Mouse (Mus musculus): ENCODE measurements around the gene Mettl7a3.
"Not testable (repeated sequence)": the region's sequence is repeated elsewhere in the genome, so short reads cannot be mapped to it uniquely, and the experiment has no call there.

Gene Mettl7a3

DNA sequence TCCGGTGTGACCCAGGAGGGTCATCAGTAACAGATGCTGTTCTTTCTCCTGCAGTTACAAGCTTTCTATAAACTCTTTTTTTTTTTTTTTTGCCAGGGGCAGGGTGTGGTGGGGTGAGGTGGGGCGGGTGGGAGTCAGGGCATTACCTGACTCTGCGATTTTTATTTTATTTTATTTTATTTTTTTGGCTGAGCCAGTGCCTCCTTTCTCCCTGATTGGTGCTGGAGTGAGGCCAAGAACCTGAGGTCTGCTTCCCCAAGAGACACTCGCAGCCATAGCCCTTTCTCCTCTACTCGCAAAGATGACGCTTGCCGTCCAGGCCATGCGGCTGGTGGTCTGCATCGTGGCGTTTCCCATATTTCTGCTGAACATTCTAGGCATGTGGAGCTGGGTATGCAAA is at the start of gene Mettl7a3:
Gene Mettl7a3, plus strand, starts transcription at position 301 of the 400 bp plus-strand sequence.
- DNase-seq (ENCODE audit: low spot score): no peak

DNA sequence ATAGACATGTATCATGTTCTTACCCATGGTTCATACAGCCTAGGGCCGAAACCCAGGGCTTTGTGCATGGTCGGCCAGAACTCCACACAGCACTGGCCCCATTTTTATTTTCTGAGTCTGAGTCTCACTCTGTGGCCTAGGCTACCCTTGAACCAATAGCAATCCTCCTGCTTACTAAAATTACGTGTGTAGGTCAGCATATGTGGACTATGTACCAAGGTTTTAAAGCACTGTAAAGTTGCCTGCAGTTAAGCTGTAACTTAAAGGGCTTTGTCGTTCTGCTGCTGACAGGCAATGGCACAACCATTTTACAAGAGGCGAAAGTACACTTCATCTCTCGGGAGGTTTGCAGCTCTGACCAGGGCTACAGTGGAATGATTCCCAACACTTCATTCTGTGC is 45.7 kb upstream of the Mettl7a3 start:
- no peak for DNase-seq (ENCODE audit: low spot score)

DNA sequence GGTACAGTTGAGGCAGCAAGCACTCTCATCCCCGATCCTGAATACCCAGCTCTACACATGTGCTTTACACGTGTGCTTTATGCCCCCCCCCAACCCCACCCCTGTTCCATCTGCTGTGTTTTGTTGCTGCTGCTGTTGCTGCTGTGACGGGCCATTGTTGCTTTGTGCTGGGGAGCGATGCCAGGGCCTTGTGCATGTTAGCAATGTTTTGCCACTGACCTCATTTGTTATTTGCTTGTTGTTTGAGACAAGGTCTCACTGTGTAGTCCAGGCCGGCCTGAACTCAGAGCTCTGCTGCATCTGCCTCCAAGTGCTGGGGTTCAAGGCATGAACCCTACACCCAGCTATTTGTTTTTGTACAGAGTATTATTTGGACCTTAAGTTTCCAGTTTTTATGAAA is 43.9 kb upstream of the Mettl7a3 start:
- DNase-seq (ENCODE audit: low spot score): no peak

DNA sequence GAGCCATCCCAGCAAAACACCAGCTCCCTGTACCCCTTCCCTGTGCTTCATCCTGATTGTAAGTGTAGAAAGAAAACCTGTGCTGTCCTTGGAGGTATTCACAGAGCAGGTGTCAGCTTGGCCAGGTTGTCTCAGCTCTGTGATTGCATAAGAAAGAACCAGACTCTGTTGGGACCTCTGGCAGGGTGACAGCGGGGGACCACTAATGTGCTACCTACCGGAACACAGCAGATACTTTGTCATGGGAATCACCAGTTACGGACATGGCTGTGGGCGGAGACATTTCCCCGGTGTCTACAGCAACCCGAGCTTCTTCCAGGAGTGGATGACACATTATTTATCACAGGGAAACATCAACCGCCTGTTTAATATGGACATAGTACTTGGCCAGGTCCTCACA is 42.4 kb upstream of the Mettl7a3 start:
- DNase-seq (ENCODE audit: low spot score): no peak

DNA sequence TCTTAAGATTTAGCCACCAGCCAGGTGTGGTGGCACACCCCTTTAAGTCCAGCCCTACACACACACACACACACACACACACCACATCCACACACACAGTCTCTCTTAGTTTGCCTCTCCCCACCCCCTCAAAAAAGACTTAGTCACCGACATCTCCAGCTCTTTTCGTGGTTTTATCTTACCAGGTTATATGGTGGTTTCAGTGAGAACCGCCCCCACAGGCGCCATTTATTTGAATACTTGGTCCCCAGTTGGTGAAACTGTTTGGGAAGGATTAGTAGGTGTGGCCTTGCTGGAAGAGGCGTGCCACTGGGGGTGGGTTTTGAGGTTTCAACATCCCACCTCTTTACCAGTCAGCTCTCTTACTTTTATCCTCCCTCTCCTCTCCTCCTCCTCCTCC is 36.9 kb upstream of the Mettl7a3 start:
- DNase-seq (ENCODE audit: low spot score): no peak

DNA sequence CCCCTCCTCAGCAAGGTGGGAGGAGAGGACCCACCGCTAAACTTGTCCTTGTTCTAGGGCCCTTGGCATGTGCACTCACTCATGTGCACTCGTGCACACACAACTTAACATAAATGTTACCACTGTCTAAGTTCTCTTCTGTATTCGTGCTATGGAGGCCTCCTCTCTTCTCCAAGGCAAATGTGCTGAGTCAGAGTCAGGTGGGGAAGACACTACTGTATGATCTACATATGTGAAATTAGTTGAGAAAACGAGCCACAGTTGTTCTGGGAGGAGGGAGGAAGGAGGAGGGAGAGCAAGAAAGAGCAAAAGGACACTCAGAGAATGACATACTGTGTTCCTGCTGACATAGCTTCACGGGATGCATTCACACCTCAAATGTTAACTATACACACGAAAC is 34.2 kb upstream of the Mettl7a3 start:
- no peak for DNase-seq (ENCODE audit: low spot score)

DNA sequence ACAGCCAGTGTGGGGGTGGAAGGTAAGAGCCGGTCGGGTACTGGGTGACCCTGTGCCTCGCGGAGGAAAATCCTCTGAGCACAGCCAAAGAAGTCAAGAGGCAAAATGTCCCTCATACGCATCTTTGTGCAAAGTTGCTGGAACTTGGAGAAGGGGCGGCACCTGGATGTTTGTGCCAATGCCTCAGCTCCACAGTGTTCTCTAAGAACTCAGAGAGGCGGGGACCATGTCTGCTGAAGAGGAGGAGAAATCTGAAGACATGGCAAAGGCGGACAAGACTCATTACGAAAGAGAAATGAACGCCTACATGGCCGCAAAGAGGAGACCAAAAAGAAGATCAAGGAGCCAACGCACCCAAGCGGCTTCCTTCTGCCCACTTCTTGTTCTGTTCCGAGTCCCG is 33.2 kb upstream of the Mettl7a3 start:
- DNase-seq (ENCODE audit: low spot score): peak; percentile 35

DNA sequence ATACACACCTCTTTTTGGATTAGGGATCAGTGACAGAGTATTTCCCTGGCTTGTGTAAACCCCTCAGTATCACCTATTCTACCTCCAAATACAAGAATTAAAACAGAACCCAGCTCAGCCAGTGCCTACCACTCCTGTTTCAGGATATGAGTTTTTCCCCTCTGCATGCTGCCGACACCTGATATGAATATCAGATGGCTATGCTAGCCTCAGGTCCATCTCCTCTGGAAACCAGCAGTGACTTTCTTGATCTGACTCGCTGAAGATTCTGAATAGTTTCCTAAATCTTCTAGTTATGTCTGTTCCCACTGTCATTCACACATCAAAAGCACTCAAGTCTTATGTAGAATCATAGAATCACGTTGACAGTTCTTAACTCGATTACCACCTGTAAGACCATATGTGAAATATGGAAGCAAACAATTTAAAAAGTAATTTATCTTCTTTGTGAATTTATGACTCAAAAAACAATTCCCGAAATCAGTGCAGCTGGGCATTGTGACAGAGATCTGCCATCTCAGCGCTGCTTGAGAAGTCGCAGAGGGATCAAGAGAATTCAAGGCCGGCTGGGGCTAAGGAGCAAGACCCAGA is 31.2 kb upstream of the Mettl7a3 start:
- DNase-seq (ENCODE audit: low spot score): no peak

DNA sequence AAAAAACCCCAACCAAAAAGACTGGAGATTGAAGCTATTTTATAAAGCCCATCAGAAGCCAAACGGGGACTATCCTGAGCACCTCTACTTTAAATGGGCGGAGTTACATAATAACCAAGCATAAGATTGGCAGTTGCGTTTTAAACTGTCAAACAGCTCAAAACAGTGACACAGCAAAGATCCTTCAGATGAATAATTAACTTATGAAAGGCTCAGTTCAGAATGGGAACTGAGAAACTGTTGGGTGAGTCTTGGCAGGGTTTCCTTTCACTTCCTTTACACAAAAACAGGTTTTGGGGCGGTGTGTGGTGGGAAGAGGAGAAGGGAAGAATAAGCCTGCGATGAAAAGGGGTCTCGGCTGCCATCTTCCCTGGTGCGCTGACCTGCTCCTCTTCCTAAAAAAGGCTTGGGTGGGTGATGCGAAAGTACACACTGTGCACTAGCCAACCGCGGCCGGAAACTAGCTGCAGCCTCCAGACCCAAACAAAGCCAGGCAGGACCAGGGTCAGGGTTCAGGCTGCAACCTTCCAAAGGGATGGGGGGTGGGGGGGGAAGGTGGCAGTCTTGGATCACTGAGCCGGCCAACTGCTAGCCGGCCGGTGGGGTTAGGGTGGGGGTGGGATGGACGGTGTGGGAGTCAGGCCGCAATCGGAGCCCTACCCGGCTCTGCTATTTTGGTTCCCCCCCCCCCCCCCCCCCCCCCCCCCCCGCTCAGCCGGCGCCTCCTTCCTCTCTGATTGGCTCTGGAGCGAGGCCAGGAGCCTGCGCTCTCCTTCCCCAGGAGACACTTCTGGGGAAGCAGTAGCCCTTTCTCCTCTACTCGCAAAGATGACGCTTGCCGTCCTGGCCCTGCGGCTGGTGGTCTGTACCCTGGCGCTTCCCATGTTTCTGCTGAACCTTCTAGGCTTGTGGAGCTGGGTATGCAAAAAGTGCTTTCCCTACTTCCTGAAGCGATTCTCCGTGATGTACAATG is 30.4 kb upstream of the Mettl7a3 start, which contains the start of gene Mettl7a1:
Gene Mettl7a1, plus strand, starts transcription at position 122 of the 973 bp plus-strand sequence.
- peak; percentile 81 for DNase-seq (ENCODE audit: low spot score)

DNA sequence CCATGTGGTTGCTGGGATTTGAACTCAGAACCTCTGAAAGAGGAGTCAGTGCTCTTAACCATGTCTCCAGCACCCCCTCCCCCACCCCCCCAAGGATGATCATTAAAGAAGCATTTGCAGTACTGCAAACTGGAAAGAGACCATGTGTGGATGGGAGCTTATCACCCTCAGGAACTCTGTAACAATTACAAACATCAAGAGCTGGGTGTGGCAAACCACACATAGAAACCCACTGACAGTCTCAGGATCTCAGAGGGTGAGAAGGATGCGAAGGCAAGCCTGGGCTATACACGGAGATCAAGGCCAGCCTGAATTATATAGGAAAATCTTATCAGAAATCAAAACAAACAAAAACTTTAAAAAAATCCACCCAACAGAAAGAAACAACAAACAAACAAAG is 28.5 kb upstream of the Mettl7a3 start:
- DNase-seq (ENCODE audit: low spot score): no peak

DNA sequence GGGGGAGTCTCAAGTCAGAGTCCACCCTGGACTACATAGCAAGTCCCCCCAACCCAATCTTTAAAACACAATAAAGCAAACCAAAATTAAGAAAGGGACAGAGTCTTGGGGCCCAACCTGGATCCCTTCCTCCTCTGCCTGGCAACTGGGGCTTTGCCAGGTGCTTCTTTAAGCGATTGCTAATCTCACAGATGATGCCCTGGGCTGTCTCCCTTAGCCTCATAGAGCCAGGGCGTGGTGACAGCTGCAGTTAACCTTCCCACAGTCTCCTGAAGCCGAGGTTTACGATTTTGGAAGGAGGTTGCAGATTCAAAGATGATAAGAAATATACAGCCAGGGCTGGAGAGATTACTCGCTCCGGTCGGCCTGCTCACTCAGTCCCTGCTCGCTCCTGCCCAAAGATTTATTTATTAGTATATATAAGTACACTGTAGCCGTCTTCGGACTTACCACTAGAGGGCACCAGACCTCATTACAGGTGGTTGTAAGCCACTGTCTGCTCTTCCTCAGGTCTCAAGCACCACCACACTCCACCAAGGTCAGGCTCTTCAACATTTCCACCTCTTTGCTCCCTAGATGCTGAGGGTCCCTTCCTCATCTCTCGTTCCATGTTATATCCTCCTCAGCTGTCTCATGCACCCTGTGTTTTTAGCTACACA is 27.2 kb upstream of the Mettl7a3 start:
- not testable (repeated sequence) for DNase-seq (ENCODE audit: low spot score)

DNA sequence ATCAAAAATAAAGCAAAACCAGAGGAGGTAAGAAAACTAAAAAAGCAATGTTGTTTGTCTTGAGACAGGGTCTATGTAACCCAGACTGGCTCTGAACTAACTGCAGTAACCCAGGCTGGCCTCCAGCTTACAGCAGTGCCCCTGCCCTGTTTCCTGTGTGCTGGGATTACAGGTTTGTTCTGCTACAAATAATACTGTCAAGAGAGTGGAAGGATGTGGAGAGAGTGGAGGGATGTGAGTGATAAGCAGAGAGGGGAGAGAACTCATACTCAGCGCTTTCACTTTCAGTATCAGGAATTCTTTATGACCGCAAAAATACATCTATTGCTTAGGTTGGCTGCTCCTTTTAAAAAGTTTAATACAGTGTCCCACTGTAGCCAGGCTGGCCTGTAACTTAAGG is 22.4 kb upstream of the Mettl7a3 start:
- DNase-seq (ENCODE audit: low spot score): no peak

DNA sequence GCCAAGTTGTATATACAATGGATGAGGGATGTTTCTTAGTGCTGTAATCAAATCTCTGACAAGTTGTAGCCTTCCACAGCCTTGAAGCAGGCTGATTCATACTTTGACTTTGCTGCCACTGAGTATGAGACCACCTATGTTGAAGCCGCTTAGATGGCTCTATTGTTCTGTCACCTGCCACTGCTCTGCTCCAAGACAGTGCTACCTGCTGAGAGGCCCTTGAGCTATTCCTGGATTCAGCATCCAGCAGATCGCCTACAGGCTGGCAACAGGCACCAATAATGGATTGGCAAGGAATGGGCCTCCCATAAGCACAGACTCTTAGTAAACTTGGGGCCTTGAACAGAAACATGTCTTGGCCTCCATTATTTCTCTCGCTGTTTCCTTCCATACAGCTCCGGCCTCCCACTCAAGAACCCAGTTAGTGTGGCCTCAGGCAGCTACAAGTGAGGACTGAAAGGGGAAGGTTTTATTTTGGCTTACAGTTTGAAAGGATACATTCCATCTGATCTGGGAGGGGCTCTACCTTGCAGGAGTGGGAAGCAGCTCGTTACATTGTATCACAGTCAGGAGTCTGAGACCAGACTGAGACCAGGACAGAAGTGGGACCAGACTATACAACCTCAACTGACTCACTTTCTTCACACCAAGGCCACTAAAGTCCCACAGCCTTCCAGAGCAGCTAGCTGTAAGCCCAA is 20.1 kb upstream of the Mettl7a3 start:
- no peak for DNase-seq (ENCODE audit: low spot score)

DNA sequence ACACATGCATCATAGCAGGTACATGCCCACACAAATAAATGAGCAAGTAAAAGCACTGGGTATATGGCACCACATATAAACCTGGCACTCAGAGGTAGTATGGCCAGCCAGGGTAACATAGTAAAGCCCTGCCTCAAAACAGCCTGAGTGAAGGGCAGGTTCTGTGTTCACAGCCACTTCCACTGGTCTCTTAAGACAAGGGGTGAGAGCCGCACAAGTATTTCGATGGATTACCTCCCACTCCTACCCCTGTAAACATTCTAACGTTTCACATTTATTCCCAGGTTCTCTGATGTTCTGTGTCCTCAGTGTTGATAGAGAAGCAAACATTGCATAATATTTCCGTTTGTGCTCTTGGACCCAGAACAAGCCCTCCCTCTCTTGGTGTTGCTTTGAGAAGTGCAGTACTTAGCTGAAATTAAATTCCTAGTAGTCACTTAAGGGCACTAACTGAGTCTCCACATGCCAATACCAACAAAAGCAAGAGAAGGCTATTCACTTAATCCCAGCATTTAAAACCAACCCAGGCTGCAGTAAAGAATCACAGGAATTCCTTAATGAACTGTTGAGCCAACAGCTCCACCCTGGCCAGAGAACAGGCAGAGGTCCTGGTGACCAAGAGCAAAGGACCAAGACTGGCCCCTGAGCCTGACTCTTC is 16.6 kb upstream of the Mettl7a3 start:
- not testable (repeated sequence) for DNase-seq (ENCODE audit: low spot score)

DNA sequence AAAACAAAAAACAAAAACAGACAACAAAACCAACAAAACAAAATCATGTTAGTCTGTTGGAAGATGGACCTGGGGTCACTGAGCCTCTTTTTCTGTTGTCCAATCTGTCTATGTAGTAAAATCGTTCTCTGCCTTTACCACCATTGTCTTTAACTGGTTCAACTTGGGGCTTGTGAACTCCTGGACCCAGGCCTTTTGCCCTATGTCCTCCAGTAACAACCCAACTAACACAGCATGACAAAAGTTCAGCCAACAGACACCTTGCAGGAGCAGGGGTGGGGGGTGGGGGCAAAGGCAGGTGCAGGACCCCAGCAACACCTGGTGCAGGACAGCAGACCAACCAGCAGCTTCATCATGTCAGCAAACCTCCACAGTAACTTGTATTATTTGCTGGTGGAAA is 14.8 kb upstream of the Mettl7a3 start:
- no peak for DNase-seq (ENCODE audit: low spot score)

DNA sequence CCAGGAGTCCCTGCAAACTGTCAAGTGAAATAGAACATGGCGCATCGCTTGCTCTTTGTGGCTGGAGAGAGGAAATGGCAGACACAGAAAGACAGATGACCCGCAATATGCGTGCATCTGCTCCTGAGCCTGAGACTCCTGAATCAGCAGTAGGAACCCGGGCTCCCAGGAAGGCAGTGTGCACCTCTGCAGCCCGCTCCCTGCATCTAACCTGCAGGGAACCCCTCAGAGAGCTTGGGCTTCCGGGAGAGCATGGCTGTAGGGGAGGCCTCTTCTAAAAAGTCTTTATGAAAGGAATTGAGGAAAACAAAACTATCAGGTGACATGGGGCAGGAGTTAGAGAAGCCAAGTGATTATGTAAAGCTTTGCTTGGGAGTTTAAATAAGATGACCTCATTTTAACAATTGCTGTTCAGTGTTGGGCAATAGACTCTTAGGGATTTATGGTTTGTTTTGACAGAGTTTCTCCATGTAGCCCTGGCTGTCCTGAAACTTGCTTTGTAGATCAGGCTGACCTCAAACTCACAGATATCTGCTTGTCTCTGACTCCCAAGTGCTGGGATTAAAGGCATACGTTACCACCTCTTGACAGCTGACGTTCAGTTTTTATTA is 14.3 kb upstream of the Mettl7a3 start:
- no peak for DNase-seq (ENCODE audit: low spot score)

DNA sequence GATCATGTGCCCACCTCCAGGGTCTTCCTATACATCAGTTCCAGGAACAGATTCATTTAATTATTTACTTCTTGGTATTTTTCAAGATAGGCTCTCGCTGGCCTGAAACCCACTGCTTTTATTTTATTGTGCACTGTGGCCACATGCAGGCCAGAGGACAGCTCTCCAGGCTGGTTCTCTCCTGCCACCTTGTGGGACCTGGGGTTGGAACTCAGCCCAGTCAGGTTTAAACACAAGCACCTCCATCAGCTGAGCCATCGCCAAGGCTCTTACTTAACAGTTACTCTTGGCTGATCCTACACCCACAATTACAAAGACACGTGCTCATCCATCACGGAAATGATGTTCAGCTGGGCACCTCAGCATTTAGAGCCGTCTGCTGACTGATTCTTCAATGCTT is 13.6 kb upstream of the Mettl7a3 start:
- peak; percentile 43 for DNase-seq (ENCODE audit: low spot score)

DNA sequence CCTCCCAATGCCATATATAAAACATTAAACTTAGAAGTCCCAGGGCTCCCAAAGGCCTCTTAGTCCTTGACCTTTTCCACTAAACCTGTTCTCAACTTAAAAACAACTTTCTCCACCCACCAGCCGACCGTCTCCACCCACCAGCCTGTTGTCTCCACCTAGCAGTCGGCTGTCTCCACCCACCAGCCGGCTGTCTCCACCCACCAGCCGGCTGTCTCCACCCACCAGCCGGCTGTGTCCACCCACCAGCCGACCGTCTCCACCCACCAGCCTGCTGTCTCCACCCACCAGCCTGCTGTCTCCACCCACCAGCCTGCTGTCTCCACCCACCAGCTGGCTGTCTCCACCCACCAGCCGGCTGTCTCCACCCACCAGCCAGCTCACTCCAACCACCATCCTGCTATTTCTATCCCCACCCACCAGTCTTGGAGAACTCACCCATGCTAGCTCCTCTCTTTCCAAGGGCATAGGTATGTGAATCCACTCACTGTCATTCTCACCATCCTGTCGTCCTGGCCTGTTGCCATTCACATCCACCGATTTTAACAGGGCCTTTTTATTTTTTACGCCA is 10.6 kb upstream of the Mettl7a3 start:
- DNase-seq (ENCODE audit: low spot score): no peak

DNA sequence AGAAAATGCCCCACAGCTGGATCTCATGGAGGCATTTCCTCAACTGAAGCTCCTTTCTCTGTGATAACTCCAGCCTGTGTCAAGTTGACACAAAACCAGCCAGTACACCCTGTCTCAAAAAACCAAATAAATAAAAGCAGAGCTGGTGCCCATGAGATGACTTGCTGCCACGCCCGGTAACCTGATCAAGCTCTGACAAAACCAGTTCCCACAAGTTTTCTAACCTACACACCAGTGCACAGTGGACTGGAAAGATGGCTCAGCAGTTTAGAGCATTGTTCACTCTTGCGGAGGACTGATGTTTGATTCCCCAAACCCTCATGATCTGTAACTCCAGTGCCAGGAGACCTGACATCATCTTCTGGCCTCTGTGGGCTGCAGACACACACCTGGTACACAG is 9.5 kb upstream of the Mettl7a3 start:
- DNase-seq (ENCODE audit: low spot score): no peak

DNA sequence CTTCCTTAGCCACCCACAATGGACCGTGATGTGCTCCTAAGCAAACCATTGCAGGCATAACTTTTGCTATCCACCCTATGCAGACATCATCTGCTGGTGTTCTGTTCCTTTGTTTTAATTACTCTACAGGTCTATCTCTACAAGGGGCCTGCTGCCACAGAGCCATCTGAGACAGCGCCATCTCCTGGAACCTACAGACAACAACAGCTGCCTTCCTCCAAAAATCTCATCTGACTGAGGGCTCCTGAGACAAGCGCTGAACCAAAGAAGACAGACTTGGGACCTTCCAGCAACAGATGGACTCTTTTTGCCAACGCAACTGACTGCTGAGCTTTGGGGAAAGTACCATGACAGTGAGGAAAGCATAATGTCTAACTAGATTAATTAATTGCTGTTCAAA is 6.6 kb upstream of the Mettl7a3 start:
- not testable (repeated sequence) for DNase-seq (ENCODE audit: low spot score)

DNA sequence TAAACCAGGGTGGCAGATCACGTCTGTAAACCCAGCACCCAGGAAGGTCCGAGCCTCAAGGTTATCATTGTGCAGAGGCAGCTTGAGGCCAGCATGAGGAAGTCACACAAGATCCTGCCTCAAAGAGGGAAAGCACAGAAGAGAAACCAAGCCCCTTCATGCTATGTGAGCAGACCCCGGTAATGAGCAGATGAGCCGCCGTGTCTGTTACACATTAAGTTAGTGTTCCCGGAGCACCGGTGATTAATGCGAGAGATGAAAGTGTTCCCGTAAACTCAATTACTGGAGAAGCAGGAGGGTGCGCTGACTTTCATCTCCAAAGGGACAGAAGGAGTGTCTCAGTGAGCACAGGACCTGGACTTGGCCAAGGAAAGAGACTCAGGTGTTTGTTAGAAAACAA is 5.4 kb upstream of the Mettl7a3 start:
- DNase-seq (ENCODE audit: low spot score): not testable (repeated sequence)
